Mouse (Mus musculus) forebrain, postnatal 0 days (tissue): ENCODE results near the gene Cdc14b. TPM values are rescaled to one million over a fixed set of nuclear protein-coding genes. Genes with fewer than 3 reads are reported as not detected.
A peak's percentile ranks its signal among the peaks of the same experiment; 100 is the strongest.
"Not testable (repeated sequence)": the region's sequence is repeated elsewhere in the genome, so short reads cannot be mapped to it uniquely, and the experiment has no call there.

Experiments used
- ATAC-seq: fragments of 200-750 bp; cut with Nextera tagmentation; 2 replicates; pipeline ENCODE4 v1.8.0; 2017; ENCODE audit warnings: mild to moderate bottlenecking, moderate library complexity
- DNase-seq: peaks from one replicate; pipeline ENCODE4 v3.0.0-alpha.2; 2015
- H3K27ac ChIP-seq: fragments of 300-500 bp; sonication (generic); 2 replicates; pipeline ENCODE4 v1.5.1; 2014; ENCODE audit warnings: low read depth, mild to moderate bottlenecking, antibody characterized with exemption, low read length, moderate library complexity, mixed read lengths
- H3K27me3 ChIP-seq: fragments of 300-500 bp; sonication (generic); 2 replicates; pipeline ENCODE4 v1.6.1; 2014; ENCODE audit warnings: mild to moderate bottlenecking, low read length, mixed read lengths; ENCODE audit not compliant: insufficient read depth
- H3K36me3 ChIP-seq: fragments of 300-500 bp; sonication (generic); 2 replicates; pipeline ENCODE4 v1.6.1; 2014; ENCODE audit warnings: mild to moderate bottlenecking, moderate library complexity; ENCODE audit not compliant: insufficient read depth
- H3K4me1 ChIP-seq: fragments of 300-500 bp; sonication (generic); 2 replicates; pipeline ENCODE4 v1.6.1; 2014; ENCODE audit warnings: antibody characterized with exemption; ENCODE audit not compliant: insufficient read depth
- H3K4me2 ChIP-seq: fragments of 300-500 bp; sonication (generic); 2 replicates; pipeline ENCODE4 v1.6.1; 2014; ENCODE audit warnings: low read depth, mild to moderate bottlenecking, moderate library complexity
- H3K4me3 ChIP-seq: fragments of 300-500 bp; sonication (generic); 2 replicates; pipeline ENCODE4 v1.5.1; 2014; ENCODE audit warnings: low read depth, low read length, mixed read lengths
- H3K9ac ChIP-seq: fragments of 300-500 bp; sonication (generic); 2 replicates; pipeline ENCODE4 v1.6.1; 2014; ENCODE audit warnings: mild to moderate bottlenecking
- H3K9me3 ChIP-seq: fragments of 300-500 bp; sonication (generic); 2 replicates; pipeline ENCODE4 v1.6.1; 2016; ENCODE audit warnings: low read length
- CTCF ChIP-seq: sonication (generic); IDR thresholded peaks from 2 replicates; pipeline ENCODE4 v1.5.1; 2016; ENCODE audit warnings: antibody characterized with exemption, control low read depth, low read depth
- WGBS: fragments of 180-500 bp; shearing (Covaris S2); extraction: QIAGEN DNeasy Blood & Tissue Kit; methylation state at CpG from one replicate; pipeline ENCODE4 v1.1.7; 2014; 5-methylcytosine and 5-hydroxymethylcytosine counted together
- polyA plus RNA-seq: library from polyadenylated mRNA; unstranded; fragments of >200 nt; fragmentation: Nextera tagmentation; extraction: Ambion mirVana; gene quantifications from 2 replicates; pipeline ENCODE4 v1.2.1, GENCODE M21; 2015
- total RNA-seq: library from RNA; depleted of rRNA; stranded (reverse); fragments of >200 nt; gene quantifications from 2 replicates; pipeline ENCODE4 v1.2.3, GENCODE M21; 2014

Gene Cdc14b
- total and polyA plus RNA-seq, 2 experiments from 2014 or later = 0.75 to 3.0 TPM

GRCm38 (mm10) chr13:64257814-64258515 is 17.1 kb downstream of the Cdc14b start:
- Histone ChIP-seq H3K4me3 (no peak overlapping the region), H3K9me3 (no peaks in the 10 kb centered on the region), H3K4me2 (no peak overlapping the region), H3K9ac (no peak overlapping the region), H3K36me3 (no peaks in the 10 kb centered on the region), H3K4me1 (no peaks in the 10 kb centered on the region), H3K27ac (no peak overlapping the region), H3K27me3 (no peaks in the 10 kb centered on the region)
- no peak for TF ChIP-seq CTCF
- DNase-seq (no peak), ATAC-seq (no peak)
- WGBS = 15% methylated on average over 5 of the region's 5 CpGs

GRCm38 (mm10) chr13:64257010-64257813 is 17.9 kb downstream of the Cdc14b start:
- WGBS = 79% methylated on average over 12 of the region's 12 CpGs

GRCm38 (mm10) chr13:64254185-64254584 is 20.9 kb downstream of the Cdc14b start:
- not testable (repeated sequence) for H3K27me3 ChIP-seq, H3K9me3 ChIP-seq, DNase-seq, H3K4me3 ChIP-seq, ATAC-seq, H3K36me3 ChIP-seq, H3K27ac ChIP-seq, H3K4me1 ChIP-seq, H3K9ac ChIP-seq, H3K4me2 ChIP-seq
- WGBS = 91% methylated on average over 10 of the region's 11 CpGs

More at GRCm38 (mm10) chr13:64257010-64257813, 17.9 kb downstream of the Cdc14b start:
- Histone ChIP-seq H3K27me3 (no peaks in the 10 kb centered on the region), H3K36me3 (no peaks in the 10 kb centered on the region), H3K9ac (no peak overlapping the region), H3K27ac (no peak overlapping the region), H3K4me1 (no peaks in the 10 kb centered on the region), H3K4me2 (no peak overlapping the region), H3K9me3 (no peaks in the 10 kb centered on the region), H3K4me3 (no peak overlapping the region)
- DNase-seq (no peak), ATAC-seq (no peak)
- no peak for TF ChIP-seq CTCF

GRCm38 (mm10) chr13:64253697-64254096 is 21.4 kb downstream of the Cdc14b start:
- Histone ChIP-seq H3K27me3 (no peaks in the 10 kb centered on the region), H3K4me2 (no peak overlapping the region), H3K27ac (no peak overlapping the region), H3K36me3 (no peaks in the 10 kb centered on the region), H3K4me1 (no peaks in the 10 kb centered on the region), H3K4me3 (no peak overlapping the region), H3K9me3 (no peaks in the 10 kb centered on the region), H3K9ac (no peak overlapping the region)
- ATAC-seq (no peak), DNase-seq (no peak)
- TF ChIP-seq CTCF = no peak

- no peak overlapping the region for H3K4me2 ChIP-seq
- H3K9ac ChIP-seq = no peak overlapping the region
- no peaks in the 10 kb centered on the region for H3K9me3 ChIP-seq
- DNase-seq (no peak), ATAC-seq (no peak)
- H3K4me3 ChIP-seq = no peak overlapping the region
- 77% methylated on average over 5 of the region's 5 CpGs for WGBS
- H3K4me1 ChIP-seq = no peaks in the 10 kb centered on the region
- no peaks in the 10 kb centered on the region for H3K36me3 ChIP-seq
- H3K27me3 ChIP-seq = no peaks in the 10 kb centered on the region
- H3K27ac ChIP-seq = no peak overlapping the region
- TF ChIP-seq CTCF = no peak
These were observed 22.9 kb downstream of the Cdc14b start for GRCm38 (mm10) chr13:64252147-64252546.

- TF ChIP-seq CTCF = peak; percentile 56
- no peaks in the 10 kb centered on the region for H3K4me1 ChIP-seq
- no peaks in the 10 kb centered on the region for H3K27me3 ChIP-seq
- no peak overlapping the region for H3K4me3 ChIP-seq
- no peak overlapping the region for H3K9ac ChIP-seq
- H3K27ac ChIP-seq = no peak overlapping the region
- DNase-seq (no peak), ATAC-seq (no peak)
- no peak overlapping the region for H3K4me2 ChIP-seq
- 12% methylated on average over 1 of the region's 1 CpGs for WGBS
- H3K36me3 ChIP-seq = no peaks in the 10 kb centered on the region
- no peaks in the 10 kb centered on the region for H3K9me3 ChIP-seq
These were observed 24.7 kb downstream of the Cdc14b start for GRCm38 (mm10) chr13:64250363-64250762.
